Mouse (Mus musculus) embryonic facial prominence, embryonic 12.5 days (tissue): Measurements from ENCODE around the gene Reep3. TPM values are rescaled to one million over a fixed set of nuclear protein-coding genes. Genes with fewer than 3 reads are reported as not detected.
A peak's percentile ranks its signal among the peaks of the same experiment; 100 is the strongest.
"Not testable (repeated sequence)": the region's sequence is repeated elsewhere in the genome, so short reads cannot be mapped to it uniquely, and the experiment has no call there.

Experiments
- ATAC-seq: fragments of 200-750 bp; cut with Nextera tagmentation; 2 replicates; pipeline ENCODE4 v1.8.0; 2017; ENCODE audit not compliant: insufficient number of reproducible peaks, insufficient read depth, low FRiP score, low TSS enrichment
- H3K27ac ChIP-seq: fragments of 300-500 bp; sonication (generic); 2 replicates; pipeline ENCODE4 v1.5.1; 2016; ENCODE audit warnings: mild to moderate bottlenecking
- H3K27me3 ChIP-seq: fragments of 300-500 bp; sonication (generic); 2 replicates; pipeline ENCODE4 v1.6.1; 2016; ENCODE audit warnings: mild to moderate bottlenecking, moderate library complexity
- H3K36me3 ChIP-seq: fragments of 300-500 bp; sonication (generic); 2 replicates; pipeline ENCODE4 v1.6.1; 2016; ENCODE audit warnings: mild to moderate bottlenecking
- H3K4me1 ChIP-seq: fragments of 300-500 bp; sonication (generic); 2 replicates; pipeline ENCODE4 v1.6.1; 2016
- H3K4me2 ChIP-seq: fragments of 300-500 bp; sonication (generic); replicated peaks from 2 replicates; pipeline ENCODE4 v1.6.1; 2016; ENCODE audit warnings: mild to moderate bottlenecking, moderate library complexity
- H3K4me3 ChIP-seq: fragments of 300-500 bp; sonication (generic); 2 replicates; pipeline ENCODE4 v1.5.1; 2016; ENCODE audit warnings: mild to moderate bottlenecking
- H3K9ac ChIP-seq: fragments of 300-500 bp; sonication (generic); 2 replicates; pipeline ENCODE4 v1.6.1; 2016; ENCODE audit warnings: mild to moderate bottlenecking, moderate library complexity
- H3K9me3 ChIP-seq: fragments of 300-500 bp; sonication (generic); 2 replicates; pipeline ENCODE4 v1.6.1; 2016; ENCODE audit warnings: mild to moderate bottlenecking, moderate library complexity
- WGBS: fragments of 180-500 bp; shearing (Covaris S2); methylation state at CpG from one replicate; pipeline ENCODE4 v1.1.7; 2016; 5-methylcytosine and 5-hydroxymethylcytosine counted together
- polyA plus RNA-seq: library from polyadenylated mRNA; unstranded; fragments of >200 nt; fragmentation: Nextera tagmentation; extraction: Ambion mirVana; gene quantifications from 2 replicates; pipeline ENCODE4 v1.2.1, GENCODE M21; 2016

Reep3 gene
- polyA plus RNA-seq, 1 experiment from 2014 or later: 39.7 TPM

- H3K4me1 ChIP-seq: peaks cover 16% of the 10 kb centered on the region
- WGBS: 61% methylated on average over 2 of the region's 2 CpGs
- H3K4me2 ChIP-seq: no peak overlapping the region
- H3K9ac ChIP-seq: no peak overlapping the region
- no peak overlapping the region for H3K4me3 ChIP-seq
- H3K36me3 ChIP-seq: no peaks in the 10 kb centered on the region
- H3K27me3 ChIP-seq: no peaks in the 10 kb centered on the region
- no peaks in the 10 kb centered on the region for H3K9me3 ChIP-seq
- ATAC-seq: no peak
- no peak overlapping the region for H3K27ac ChIP-seq
Observed at GRCm38 (mm10) chr10:67123756-67124155, 27.0 kb upstream of the Reep3 start.

- no peaks in the 10 kb centered on the region for H3K27me3 ChIP-seq
- no peak for ATAC-seq
- no peak overlapping the region for H3K9ac ChIP-seq
- no peak overlapping the region for H3K4me2 ChIP-seq
- H3K9me3 ChIP-seq: no peaks in the 10 kb centered on the region
- 61% methylated on average over 2 of the region's 2 CpGs for WGBS
- H3K4me1 ChIP-seq: peaks cover 18% of the 10 kb centered on the region
- no peak overlapping the region for H3K27ac ChIP-seq
- H3K4me3 ChIP-seq: no peak overlapping the region
- H3K36me3 ChIP-seq: no peaks in the 10 kb centered on the region
Observed at GRCm38 (mm10) chr10:67120640-67121039, 23.9 kb upstream of the Reep3 start.

DNA sequence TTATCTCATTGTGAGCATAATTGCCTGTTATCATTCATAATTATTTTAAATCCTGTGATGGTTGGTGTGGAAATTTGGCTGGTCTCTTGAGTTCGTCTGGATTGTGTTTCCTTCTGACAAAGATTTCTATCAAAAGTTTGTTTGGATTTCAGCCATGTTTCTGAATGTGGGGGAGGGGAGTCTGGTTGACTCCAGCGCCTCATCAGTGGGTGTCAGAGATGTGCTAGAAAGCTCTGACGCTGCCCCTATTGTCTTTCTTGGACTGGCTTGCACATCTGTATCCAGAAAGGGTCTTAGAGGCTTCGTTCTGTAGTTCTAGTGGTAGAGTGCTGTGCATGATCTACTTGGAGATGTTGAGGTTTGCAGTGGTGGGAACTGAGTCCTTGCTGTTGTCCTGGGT lies 23.4 kb upstream of the Reep3 start:
- Histone ChIP-seq H3K27me3 (no peaks in the 10 kb centered on the region), H3K4me3 (no peak overlapping the region), H3K4me1 (peaks cover 23% of the 10 kb centered on the region), H3K9ac (no peak overlapping the region), H3K9me3 (no peaks in the 10 kb centered on the region), H3K36me3 (no peaks in the 10 kb centered on the region), H3K27ac (no peak overlapping the region), H3K4me2 (no peak overlapping the region)
- ATAC-seq: no peak
- 62% methylated on average over 4 of the region's 4 CpGs for WGBS

DNA sequence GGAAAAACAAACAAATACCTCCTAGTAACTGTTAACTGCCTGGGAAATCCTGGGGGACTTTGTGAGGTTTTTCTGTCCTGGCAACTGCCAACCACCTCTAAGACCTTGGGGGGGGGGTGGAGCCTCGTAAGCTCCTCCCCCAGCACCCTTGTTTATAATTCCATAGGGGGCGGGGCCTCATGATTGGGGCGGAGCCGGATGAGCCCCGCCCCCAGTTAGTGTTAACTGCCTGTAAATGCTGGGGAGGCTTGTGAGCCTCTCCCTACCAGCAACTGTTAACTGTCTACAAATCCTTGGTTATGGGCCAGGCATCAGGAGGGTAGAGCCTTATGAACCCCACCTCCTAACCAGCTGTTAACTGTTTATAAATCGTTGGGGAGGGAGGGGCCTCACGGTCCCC lies 22.5 kb upstream of the Reep3 start:
- ATAC-seq: no peak
- Histone ChIP-seq H3K9ac (no peak overlapping the region), H3K27me3 (no peaks in the 10 kb centered on the region), H3K27ac (0 out of 2 replicates have a peak overlapping the region, but pooled peaks have one; percentile 41), H3K4me2 (no peak overlapping the region), H3K4me1 (peaks cover 31% of the 10 kb centered on the region), H3K9me3 (no peaks in the 10 kb centered on the region), H3K4me3 (no peak overlapping the region), H3K36me3 (no peaks in the 10 kb centered on the region)
- WGBS: 64% methylated on average over 7 of the region's 7 CpGs

DNA sequence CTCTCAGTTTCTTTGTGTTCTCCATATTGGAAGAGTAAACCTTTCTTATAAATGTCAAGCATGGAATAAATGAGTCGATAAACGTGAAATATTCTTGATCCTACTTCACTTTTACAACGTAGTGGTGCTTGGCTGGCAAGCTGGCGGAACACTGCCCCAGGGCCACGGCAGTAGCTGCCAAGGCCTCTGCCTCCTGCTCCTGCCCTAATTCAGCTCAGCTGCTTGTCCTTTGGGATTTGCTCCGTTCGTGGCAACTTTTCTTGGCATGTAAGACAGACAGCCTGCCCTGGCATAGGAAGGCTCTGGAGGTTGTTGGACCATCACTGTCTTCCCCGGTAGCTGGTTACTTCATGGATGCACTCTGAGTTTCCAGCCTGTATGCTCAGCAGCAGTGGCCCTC lies 19.5 kb upstream of the Reep3 start:
- 57% methylated on average over 8 of the region's 8 CpGs for WGBS
- Histone ChIP-seq H3K27ac (no peak overlapping the region), H3K27me3 (no peaks in the 10 kb centered on the region), H3K4me2 (no peak overlapping the region), H3K9ac (no peak overlapping the region), H3K4me3 (no peak overlapping the region), H3K36me3 (no peaks in the 10 kb centered on the region), H3K9me3 (no peaks in the 10 kb centered on the region), H3K4me1 (peaks cover 36% of the 10 kb centered on the region)
- ATAC-seq: no peak

GRCm38 (mm10) chr10:67115666-67116091 lies 18.9 kb upstream of the Reep3 start:
- no peaks in the 10 kb centered on the region for H3K36me3 ChIP-seq
- no peaks in the 10 kb centered on the region for H3K9me3 ChIP-seq
- WGBS: 13% methylated on average over 5 of the region's 5 CpGs
- H3K27ac ChIP-seq: peak overlapping the region; percentile 74
- H3K4me3 ChIP-seq: no peak overlapping the region
- ATAC-seq: 0 out of 2 replicates have a peak, but pooled peaks have one; percentile 64
- no peak overlapping the region for H3K4me2 ChIP-seq
- peaks cover 40% of the 10 kb centered on the region for H3K4me1 ChIP-seq
- no peaks in the 10 kb centered on the region for H3K27me3 ChIP-seq
- no peak overlapping the region for H3K9ac ChIP-seq

GRCm38 (mm10) chr10:67115115-67115514 lies 18.4 kb upstream of the Reep3 start:
- H3K27me3 ChIP-seq: no peaks in the 10 kb centered on the region
- peaks cover 43% of the 10 kb centered on the region for H3K4me1 ChIP-seq
- no peak overlapping the region for H3K4me3 ChIP-seq
- H3K9me3 ChIP-seq: no peaks in the 10 kb centered on the region
- H3K36me3 ChIP-seq: no peaks in the 10 kb centered on the region
- 6% methylated on average over 6 of the region's 6 CpGs for WGBS
- peak overlapping the region; percentile 74 for H3K27ac ChIP-seq
- ATAC-seq: no peak
- H3K4me2 ChIP-seq: no peak overlapping the region
- no peak overlapping the region for H3K9ac ChIP-seq

DNA sequence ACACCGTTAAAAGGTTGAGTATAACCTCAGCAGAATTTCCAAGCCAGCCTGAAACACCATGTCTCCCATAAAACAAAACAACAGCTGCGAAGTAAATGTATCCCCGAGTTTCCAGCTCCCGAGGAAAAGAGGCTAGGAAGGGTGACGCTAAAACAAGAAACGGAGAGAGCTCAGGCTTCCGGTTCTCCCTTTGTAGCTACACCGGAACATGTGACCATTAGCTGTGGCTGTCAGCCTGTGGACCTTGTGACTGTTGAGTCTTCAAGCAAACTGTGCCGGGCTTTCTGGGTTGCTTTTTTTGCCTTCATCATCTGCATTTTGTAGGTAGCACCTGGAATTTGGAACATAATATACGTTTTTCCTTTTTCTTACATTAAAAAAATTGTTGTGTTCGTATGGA lies 17.1 kb upstream of the Reep3 start:
- Histone ChIP-seq H3K9me3 (no peaks in the 10 kb centered on the region), H3K4me3 (no peak overlapping the region), H3K27ac (no peak overlapping the region), H3K4me1 (peaks cover 43% of the 10 kb centered on the region), H3K9ac (no peak overlapping the region), H3K27me3 (no peaks in the 10 kb centered on the region), H3K4me2 (no peak overlapping the region), H3K36me3 (no peaks in the 10 kb centered on the region)
- WGBS: 84% methylated on average over 11 of the region's 11 CpGs
- ATAC-seq: no peak

DNA sequence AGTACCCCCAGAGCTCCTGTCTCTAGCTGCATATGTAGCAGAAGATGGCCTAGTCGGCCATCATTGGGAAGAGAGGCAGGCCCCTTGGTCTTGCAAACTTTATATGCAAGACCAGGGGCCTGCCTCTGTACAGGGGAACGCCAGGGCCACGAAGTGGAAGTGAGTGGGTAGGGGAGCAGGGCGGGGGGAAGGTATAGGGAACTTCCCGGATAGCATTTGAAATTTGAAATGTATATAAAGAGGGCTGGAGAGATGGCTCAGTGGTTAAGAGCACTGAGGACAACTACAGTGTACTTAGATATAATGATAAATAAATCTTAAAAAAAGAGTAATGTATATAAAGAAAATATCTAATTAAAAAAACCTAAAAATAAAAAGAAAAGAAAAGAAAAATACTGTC lies 16.2 kb upstream of the Reep3 start:
- not testable (repeated sequence) for H3K36me3 ChIP-seq, H3K27ac ChIP-seq, H3K27me3 ChIP-seq, H3K4me3 ChIP-seq, H3K4me2 ChIP-seq, ATAC-seq, H3K9ac ChIP-seq, H3K9me3 ChIP-seq
- peaks cover 48% of the 10 kb centered on the region for H3K4me1 ChIP-seq
- WGBS: 88% methylated on average over 5 of the region's 5 CpGs

GRCm38 (mm10) chr10:67111799-67112177 lies 15.0 kb upstream of the Reep3 start:
- H3K9me3 ChIP-seq: no peaks in the 10 kb centered on the region
- H3K4me1 ChIP-seq: peaks cover 57% of the 10 kb centered on the region

GRCm38 (mm10) chr10:67111044-67111798 lies 14.5 kb upstream of the Reep3 start:
- Histone ChIP-seq H3K9me3 (no peaks in the 10 kb centered on the region), H3K27ac (no peak overlapping the region), H3K9ac (no peak overlapping the region), H3K27me3 (no peaks in the 10 kb centered on the region), H3K4me1 (peaks cover 59% of the 10 kb centered on the region), H3K36me3 (no peaks in the 10 kb centered on the region), H3K4me2 (no peak overlapping the region), H3K4me3 (no peak overlapping the region)
- no peak for ATAC-seq
- 76% methylated on average over 14 of the region's 14 CpGs for WGBS

More at GRCm38 (mm10) chr10:67111799-67112177, 15.0 kb upstream of the Reep3 start:
- Histone ChIP-seq H3K4me2 (no peak overlapping the region), H3K27me3 (no peaks in the 10 kb centered on the region), H3K27ac (no peak overlapping the region), H3K36me3 (no peaks in the 10 kb centered on the region), H3K9ac (no peak overlapping the region), H3K4me3 (no peak overlapping the region)
- 77% methylated on average over 5 of the region's 5 CpGs for WGBS
- ATAC-seq: no peak

GRCm38 (mm10) chr10:67109635-67110034 lies 12.9 kb upstream of the Reep3 start:
- Histone ChIP-seq H3K36me3 (no peaks in the 10 kb centered on the region), H3K27me3 (no peaks in the 10 kb centered on the region), H3K9ac (no peak overlapping the region), H3K4me3 (no peak overlapping the region), H3K9me3 (no peaks in the 10 kb centered on the region), H3K27ac (no peak overlapping the region), H3K4me2 (no peak overlapping the region), H3K4me1 (peaks cover 58% of the 10 kb centered on the region)
- ATAC-seq: no peak
- WGBS: 79% methylated on average over 5 of the region's 5 CpGs
